Mouse (Mus musculus): ENCODE results near the gene Wdr11. TPM values are rescaled to one million over a fixed set of nuclear protein-coding genes. Genes with fewer than 3 reads are reported as not detected.

Wdr11 gene
- polyA plus RNA-seq, 2 experiments = 8.6 to 8.9 TPM

GRCm38 (mm10) chr7:129657867-129658266 lies 66.2 kb downstream of the Wdr11 start:
- 64% methylated on average over 8 of the region's 8 CpGs for WGBS (ENCODE audit: insufficient replicate concordance)
- ATAC-seq (ENCODE audit: insufficient read depth) = no peak
- H3K4me3 ChIP-seq (ENCODE audit: insufficient read depth in 1 of 2, low read depth in 2 of 2, low read length in 2 of 2) = no peak overlapping the region

GRCm38 (mm10) chr7:129659755-129660154 lies 68.1 kb downstream of the Wdr11 start:
- no peak for ATAC-seq (ENCODE audit: insufficient read depth)
- Histone ChIP-seq H3K27me3 (ENCODE audit: control insufficient read depth, insufficient read depth, low read length) (no peaks in the 10 kb centered on the region), H3K9me3 (ENCODE audit: control insufficient read depth, low read length) (no peaks in the 10 kb centered on the region), H3K27ac (no peak overlapping the region), H3K9ac (replicated peaks) (no peak overlapping the region), H3K36me3 (replicated peaks; ENCODE audit: control insufficient read depth, insufficient read depth, low read depth) (no peaks in the 10 kb centered on the region), H3K4me1 (replicated peaks; ENCODE audit: control insufficient read depth in 2 of 2, insufficient read depth in 2 of 2, low read length in 1 of 2) (peaks cover 0 to 4% of the 10 kb centered on the region in 2 experiments; a peak in 2 of 4 replicates), H3K4me2 (ENCODE audit: low read depth) (no peak overlapping the region), H3K4me3 (ENCODE audit: insufficient read depth in 1 of 2, low read depth in 2 of 2, low read length in 2 of 2) (no peak overlapping the region)
- no peak for TF ChIP-seq CTCF (IDR thresholded peaks at IDR 0.05; ENCODE audit: low read depth)
- no peak for TF ChIP-seq EP300 (IDR thresholded peaks at IDR 0.05; ENCODE audit: low read depth)
- DNase-seq (ENCODE audit: low read depth in 3 of 3, low spot score in 3 of 3) = no peak
- 73% methylated on average over 8 of the region's 8 CpGs for WGBS (ENCODE audit: insufficient replicate concordance)

More at GRCm38 (mm10) chr7:129657867-129658266, 66.2 kb downstream of the Wdr11 start:
- TF ChIP-seq CTCF (IDR thresholded peaks at IDR 0.05; ENCODE audit: low read depth) = no peak
- TF ChIP-seq EP300 (IDR thresholded peaks at IDR 0.05; ENCODE audit: low read depth) = no peak
- no peak overlapping the region for H3K4me2 ChIP-seq (ENCODE audit: low read depth)
- no peak for DNase-seq (ENCODE audit: low read depth in 3 of 3, low spot score in 3 of 3)
- no peaks in the 10 kb centered on the region for H3K4me1 ChIP-seq (replicated peaks; ENCODE audit: control insufficient read depth in 2 of 2, insufficient read depth in 2 of 2, low read length in 1 of 2)
- H3K9ac ChIP-seq (replicated peaks) = no peak overlapping the region
- no peaks in the 10 kb centered on the region for H3K9me3 ChIP-seq (ENCODE audit: control insufficient read depth, low read length)
- no peaks in the 10 kb centered on the region for H3K36me3 ChIP-seq (replicated peaks; ENCODE audit: control insufficient read depth, insufficient read depth, low read depth)
- no peak overlapping the region for H3K27ac ChIP-seq
- H3K27me3 ChIP-seq (ENCODE audit: control insufficient read depth, insufficient read depth, low read length) = no peaks in the 10 kb centered on the region

- Histone ChIP-seq H3K9ac (replicated peaks) (no peak overlapping the region), H3K4me2 (ENCODE audit: low read depth) (no peak overlapping the region), H3K36me3 (replicated peaks; ENCODE audit: control insufficient read depth, insufficient read depth, low read depth) (no peaks in the 10 kb centered on the region), H3K27me3 (ENCODE audit: control insufficient read depth, insufficient read depth, low read length) (no peaks in the 10 kb centered on the region), H3K4me1 (replicated peaks; ENCODE audit: control insufficient read depth in 2 of 2, insufficient read depth in 2 of 2, low read length in 1 of 2) (peaks cover 0 to 4% of the 10 kb centered on the region in 2 experiments; a peak in 2 of 4 replicates), H3K9me3 (ENCODE audit: control insufficient read depth, low read length) (no peaks in the 10 kb centered on the region), H3K27ac (no peak overlapping the region), H3K4me3 (ENCODE audit: insufficient read depth in 1 of 2, low read depth in 2 of 2, low read length in 2 of 2) (no peak overlapping the region)
- no peak for ATAC-seq (ENCODE audit: insufficient read depth)
- no peak for DNase-seq (ENCODE audit: low read depth in 3 of 3, low spot score in 3 of 3)
- no peak for TF ChIP-seq EP300 (IDR thresholded peaks at IDR 0.05; ENCODE audit: low read depth)
- TF ChIP-seq CTCF (IDR thresholded peaks at IDR 0.05; ENCODE audit: low read depth) = no peak
- WGBS (ENCODE audit: insufficient replicate concordance) = 77% methylated on average over 9 of the region's 9 CpGs
Measured at GRCm38 (mm10) chr7:129660546-129660945, 68.9 kb downstream of the Wdr11 start.

- no peak overlapping the region for H3K4me3 ChIP-seq (ENCODE audit: insufficient read depth in 1 of 2, low read depth in 2 of 2, low read length in 2 of 2)
- no peak overlapping the region for H3K9ac ChIP-seq (replicated peaks)
- no peak for TF ChIP-seq CTCF (IDR thresholded peaks at IDR 0.05; ENCODE audit: low read depth)
- no peak for TF ChIP-seq EP300 (IDR thresholded peaks at IDR 0.05; ENCODE audit: low read depth)
- peaks cover 0 to 4% of the 10 kb centered on the region in 2 experiments; a peak in 2 of 4 replicates for H3K4me1 ChIP-seq (replicated peaks; ENCODE audit: control insufficient read depth in 2 of 2, insufficient read depth in 2 of 2, low read length in 1 of 2)
- ATAC-seq (ENCODE audit: insufficient read depth) (no peak), DNase-seq (ENCODE audit: low read depth in 3 of 3, low spot score in 3 of 3) (no peak)
- no peaks in the 10 kb centered on the region for H3K27me3 ChIP-seq (ENCODE audit: control insufficient read depth, insufficient read depth, low read length)
- H3K36me3 ChIP-seq (replicated peaks; ENCODE audit: control insufficient read depth, insufficient read depth, low read depth) = no peaks in the 10 kb centered on the region
- H3K9me3 ChIP-seq (ENCODE audit: control insufficient read depth, low read length) = no peaks in the 10 kb centered on the region
- no peak overlapping the region for H3K27ac ChIP-seq
- 65% methylated on average over 16 of the region's 16 CpGs for WGBS (ENCODE audit: insufficient replicate concordance)
- no peak overlapping the region for H3K4me2 ChIP-seq (ENCODE audit: low read depth)
Measured at GRCm38 (mm10) chr7:129662051-129662789, 70.6 kb downstream of the Wdr11 start.

- Histone ChIP-seq H3K27me3 (ENCODE audit: control insufficient read depth, insufficient read depth, low read length) (no peaks in the 10 kb centered on the region), H3K4me2 (ENCODE audit: low read depth) (no peak overlapping the region), H3K9ac (replicated peaks) (no peak overlapping the region), H3K9me3 (ENCODE audit: control insufficient read depth, low read length) (no peaks in the 10 kb centered on the region), H3K27ac (no peak overlapping the region), H3K4me1 (replicated peaks; ENCODE audit: control insufficient read depth in 2 of 2, insufficient read depth in 2 of 2, low read length in 1 of 2) (peaks cover 0 to 4% of the 10 kb centered on the region in 2 experiments; a peak in 2 of 4 replicates), H3K4me3 (ENCODE audit: insufficient read depth in 1 of 2, low read depth in 2 of 2, low read length in 2 of 2) (no peak overlapping the region), H3K36me3 (replicated peaks; ENCODE audit: control insufficient read depth, insufficient read depth, low read depth) (no peaks in the 10 kb centered on the region)
- TF ChIP-seq EP300 (IDR thresholded peaks at IDR 0.05; ENCODE audit: low read depth) (no peak), CTCF (IDR thresholded peaks at IDR 0.05; ENCODE audit: low read depth) (no peak)
- 31% methylated on average over 11 of the region's 12 CpGs for WGBS (ENCODE audit: insufficient replicate concordance)
- DNase-seq (ENCODE audit: low read depth in 3 of 3, low spot score in 3 of 3) (peak in 2 of 3 experiments; percentile 6 to 22), ATAC-seq (ENCODE audit: insufficient read depth) (0 out of 2 replicates have a peak, but pooled peaks have one; percentile 23)
Measured at GRCm38 (mm10) chr7:129663781-129664505, 72.3 kb downstream of the Wdr11 start.

Data from liver, embryonic 14.5 days (tissue).